Mouse (Mus musculus) large intestine, adult 2 months (tissue): Measurements from ENCODE around the gene Mobp. TPM values are rescaled to one million over a fixed set of nuclear protein-coding genes. Genes with fewer than 3 reads are reported as not detected.

ENCODE experiments used
- DNase-seq: peaks from one replicate; pipeline ENCODE4 v3.0.0-alpha.2; 2012; ENCODE audit warnings: low read depth, low spot score
- WGBS: fragments of 180-500 bp; shearing (Covaris S2); methylation state at CpG from one replicate; pipeline ENCODE4 v1.1.7; 2018; 5-methylcytosine and 5-hydroxymethylcytosine counted together
- polyA plus RNA-seq: library from polyadenylated mRNA; depleted of rRNA; stranded (reverse); fragments of >200 nt; gene quantifications from 2 replicates; pipeline ENCODE4 v1.2.3, GENCODE M21; 2012; rRNA removed

Mobp gene
- polyA plus RNA-seq, 1 experiment = not detected

GRCm38 (mm10) chr9:120202683-120203082 is 53.2 kb downstream of the Mobp start:
- 33% methylated on average over 12 of the region's 12 CpGs for WGBS
- no peak for DNase-seq

- DNase-seq = no peak
- 59% methylated on average over 10 of the region's 10 CpGs for WGBS
Observed at GRCm38 (mm10) chr9:120203936-120204335, 54.4 kb downstream of the Mobp start.

- DNase-seq = no peak
- 66% methylated on average over 17 of the region's 17 CpGs for WGBS
Observed at GRCm38 (mm10) chr9:120206897-120207296, 57.4 kb downstream of the Mobp start.

- 76% methylated on average over 4 of the region's 4 CpGs for WGBS
- DNase-seq = no peak
Observed at GRCm38 (mm10) chr9:120210068-120210467, 60.6 kb downstream of the Mobp start.

GRCm38 (mm10) chr9:120210865-120211264 is 61.4 kb downstream of the Mobp start:
- no peak for DNase-seq
- 61% methylated on average over 4 of the region's 4 CpGs for WGBS

GRCm38 (mm10) chr9:120212936-120213335 is 63.4 kb downstream of the Mobp start:
- 65% methylated on average over 6 of the region's 6 CpGs for WGBS

GRCm38 (mm10) chr9:120214978-120215495 is 65.5 kb downstream of the Mobp start:
- 52% methylated on average over 11 of the region's 11 CpGs for WGBS
- no peak for DNase-seq

More at GRCm38 (mm10) chr9:120212936-120213335, 63.4 kb downstream of the Mobp start:
- no peak for DNase-seq

GRCm38 (mm10) chr9:120219411-120219810 is 69.9 kb downstream of the Mobp start:
- WGBS = 45% methylated on average over 3 of the region's 3 CpGs
- DNase-seq = no peak

Other genes starting within 250 kb of the Mobp start
- 13.3 and 18.7 TPM in 2 replicates for gene Gorasp1, start 212.1 kb upstream of the Mobp start, polyA plus RNA-seq
- gene Ttc21a, start 212.1 kb upstream of the Mobp start, polyA plus RNA-seq = 0.02 and 0.05 TPM in 2 replicates
- gene Csrnp1, start 165.0 kb upstream of the Mobp start, polyA plus RNA-seq = 9.8 and 16.5 TPM in 2 replicates
- 0.02 and 0.07 TPM in 2 replicates for gene Xirp1, start 126.1 kb upstream of the Mobp start, polyA plus RNA-seq
- gene Cx3cr1, start 79.8 kb upstream of the Mobp start, polyA plus RNA-seq = 6.1 and 11.3 TPM in 2 replicates
- 0.20 and 0.47 TPM in 2 replicates for gene Ccr8, start 57.6 kb upstream of the Mobp start, polyA plus RNA-seq
- gene Slc25a38, start 39.3 kb upstream of the Mobp start, polyA plus RNA-seq = 22.9 and 25.9 TPM in 2 replicates
- 2,119 and 2,302 TPM in 2 replicates for gene Rpsa, start 22.0 kb upstream of the Mobp start, polyA plus RNA-seq
- 1.3 and 1.9 TPM in 2 replicates for gene Myrip, start 151.8 kb downstream of the Mobp start, polyA plus RNA-seq